Mouse (Mus musculus) left cerebral cortex, adult 6 months (tissue): ENCODE results near the gene Mbd4. TPM values are rescaled to one million over a fixed set of nuclear protein-coding genes. Genes with fewer than 3 reads are reported as not detected.

Source experiments
- long read RNA-seq, 2 experiments: library from polyadenylated mRNA; unstranded; transcript quantifications; one replicate each; pipeline ENCODE4 v2.0.0; 2019 to 2020
- polyA plus RNA-seq: library from polyadenylated mRNA; unstranded; fragments of <200 nt; fragmentation: Nextera tagmentation; gene quantifications from 2 replicates; pipeline ENCODE4 v1.2.3, GENCODE M21; 2021

The Mbd4 gene
- polyA plus RNA-seq: 4.5 and 4.9 TPM in 2 replicates
- long read RNA-seq, experiment 1, transcript Mbd4-202 (3 exons, 2,415 nt): minor isoform, 10 of 59 reads
- long read RNA-seq, experiment 1, transcript Mbd4-201 (8 exons, 3,614 nt): major isoform, 12 of 59 reads
- long read RNA-seq, experiment 1, partial matches to known transcripts: 10 of 59 reads
- long read RNA-seq, experiment 1, other reads (novel, unspliced or antisense): 27 of 59 reads
- long read RNA-seq, experiment 2, partial matches to known transcripts: 3 of 13 reads
- long read RNA-seq, experiment 2, other reads (novel, unspliced or antisense): 9 of 13 reads

GRCm38 (mm10) chr6:115853091-115853813 lies at the start of gene Mbd4, which contains the start of gene Ift122:
Gene Mbd4, minus strand, starts transcription at chr6:115853371.
Gene Ift122, plus strand, starts transcription at chr6:115853470.

DNA sequence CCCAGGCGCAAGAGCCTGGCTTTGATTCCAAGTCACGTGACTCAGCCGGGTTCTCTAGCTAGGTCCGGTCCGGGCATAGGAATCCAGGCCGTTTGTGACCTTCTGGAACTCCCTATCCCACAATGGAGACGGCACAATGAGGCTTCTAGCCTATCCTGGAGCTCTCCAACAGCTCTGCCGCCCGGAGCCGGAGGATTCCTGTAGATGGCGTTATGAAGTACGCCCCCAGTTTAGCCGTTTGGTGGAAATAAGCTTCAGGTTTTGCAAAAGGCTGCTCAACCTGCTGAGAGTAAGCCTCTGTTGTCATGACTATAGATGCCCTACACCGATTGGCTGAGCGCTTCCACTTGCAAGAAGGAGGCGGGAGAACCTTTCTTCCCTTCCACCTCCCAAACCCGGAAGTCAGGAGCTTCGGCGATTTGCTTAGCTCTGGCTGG lies 15.0 kb downstream of the Mbd4 start, which contains the start of gene Efcab12:
TSS of gene Efcab12 (minus strand) at position 252 of the 437 bp plus-strand sequence.

GRCm38 (mm10) chr6:115808488-115809231 lies 44.5 kb downstream of the Mbd4 start, which contains the start of gene Rpl32:
Gene Rpl32, minus strand, starts transcription at chr6:115808747.

Other genes starting within 250 kb of the Mbd4 start
- 26.2 and 39.2 TPM in 2 replicates for gene Raf1, start 176.7 kb downstream of the Mbd4 start, polyA plus RNA-seq
- 2.5 and 2.8 TPM in 2 replicates for gene Tmem40, start 91.0 kb downstream of the Mbd4 start, polyA plus RNA-seq
- gene Cand2, start 78.8 kb downstream of the Mbd4 start, polyA plus RNA-seq: 0.96 and 1.1 TPM in 2 replicates
- 2,500 and 2,570 TPM in 2 replicates for gene Rpl32, start 44.6 kb downstream of the Mbd4 start, polyA plus RNA-seq
- gene Efcab12, start 15.0 kb downstream of the Mbd4 start, polyA plus RNA-seq: 0.85 and 1.1 TPM in 2 replicates
- gene Ift122, start 99 bp upstream of the Mbd4 start, polyA plus RNA-seq: 14.0 and 16.9 TPM in 2 replicates
- 0.04 TPM in 1 of 2 replicates, not detected in the other for gene Rho, start 78.4 kb upstream of the Mbd4 start, polyA plus RNA-seq
- gene H1foo, start 91.6 kb upstream of the Mbd4 start, polyA plus RNA-seq: not detected in 2 replicates
- 11.4 and 15.2 TPM in 2 replicates for gene Plxnd1, start 141.6 kb upstream of the Mbd4 start, polyA plus RNA-seq